28 mouse cellular contexts compared by ENCODE assay signal in the genomic region with DNA sequence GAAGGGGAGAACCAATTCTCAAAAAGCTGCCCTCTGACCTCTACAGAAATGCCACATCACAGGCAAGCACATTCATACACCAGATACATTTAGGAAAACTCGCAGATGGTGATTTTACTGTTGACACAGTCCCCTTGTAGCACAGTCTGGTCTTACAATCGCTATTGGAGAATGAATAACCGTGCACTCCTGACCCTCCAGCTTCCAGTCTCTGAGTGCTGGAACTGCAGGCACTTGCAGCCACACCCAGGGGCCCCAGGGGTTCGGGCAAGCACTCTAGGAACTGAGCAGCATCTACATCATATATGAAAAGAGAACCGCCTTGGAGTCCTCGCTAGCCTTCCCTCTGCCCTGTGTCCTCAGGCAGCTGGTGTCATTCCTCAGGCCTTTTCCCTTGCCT. TPM values are rescaled to one million over a fixed set of nuclear protein-coding genes. Genes with fewer than 3 reads are reported as not detected.
DNase-seq lines count a peak whose midpoint lies in the region; ATAC-seq and TF ChIP-seq lines count a peak whose summit lies in the region.
"Had no signal": no experiment of that assay in that cellular context is flagged by ENCODE, and none has a peak within 500 bp of the region (broad histone marks: within the 10 kb centered on the region; RNA-seq: fewer than 3 reads in every experiment).

No protein-coding gene starts in this region.

- no peaks in the 10 kb centered on the region for H3K27me3 ChIP-seq in intestine, embryonic 15.5 days (replicated peaks)
- no peaks in the 10 kb centered on the region for H3K27me3 ChIP-seq in stomach, embryonic 14.5 days (ENCODE audit: control insufficient read depth, insufficient read depth, low read length)
- no peaks in the 10 kb centered on the region for H3K27me3 ChIP-seq in stomach, postnatal 0 days (ENCODE audit: control insufficient read depth, insufficient read depth, low read length)
- no peaks in the 10 kb centered on the region for H3K27me3 ChIP-seq in hindbrain, embryonic 16.5 days (replicated peaks; ENCODE audit: control insufficient read depth, insufficient read depth, low read length)
- H3K27me3 ChIP-seq: embryonic facial prominence, embryonic 12.5 days; embryonic facial prominence, embryonic 15.5 days; heart, embryonic 12.5 days; heart, embryonic 15.5 days; hindbrain, embryonic 13.5 days had no signal

- H3K9ac ChIP-seq in intestine, embryonic 15.5 days = no peak overlapping the region
- H3K9ac ChIP-seq in stomach, embryonic 14.5 days (replicated peaks; ENCODE audit: low read depth, low read length) = no peak overlapping the region
- H3K9ac ChIP-seq in stomach, postnatal 0 days (ENCODE audit: low read length) = no peak overlapping the region
- no peak overlapping the region for H3K9ac ChIP-seq in hindbrain, embryonic 16.5 days (ENCODE audit: low read depth, low read length)
- H3K9ac ChIP-seq: embryonic facial prominence, embryonic 12.5 days; embryonic facial prominence, embryonic 15.5 days; forebrain, postnatal 0 days; heart, embryonic 12.5 days; heart, embryonic 15.5 days; hindbrain, embryonic 13.5 days had no signal

- H3K27ac ChIP-seq in intestine, embryonic 15.5 days = no peak overlapping the region
- no peak overlapping the region for H3K27ac ChIP-seq in stomach, embryonic 14.5 days (ENCODE audit: low read length)
- H3K27ac ChIP-seq in stomach, postnatal 0 days (replicated peaks) = no peak overlapping the region
- H3K27ac ChIP-seq in hindbrain, embryonic 16.5 days (ENCODE audit: low read depth, low read length) = no peak overlapping the region
- H3K27ac ChIP-seq: embryonic facial prominence, embryonic 12.5 days; embryonic facial prominence, embryonic 15.5 days; heart, embryonic 15.5 days; hindbrain, embryonic 10.5 days; hindbrain, embryonic 13.5 days; hindbrain, postnatal 0 days had no signal

- ATAC-seq in intestine, embryonic 15.5 days = peak; percentile 86
- peak; percentile 81 for ATAC-seq in stomach, embryonic 14.5 days (ENCODE audit: insufficient number of reproducible peaks, insufficient read depth, low FRiP score, low read depth)
- ATAC-seq in stomach, postnatal 0 days (ENCODE audit: low FRiP score, low TSS enrichment) = no peak
- no peak for ATAC-seq in hindbrain, embryonic 16.5 days
- ATAC-seq: forebrain, embryonic 14.5 days; forebrain, postnatal 0 days; hindbrain, postnatal 0 days had no signal

- DNase-seq in stomach, postnatal 0 days (ENCODE audit: low spot score) = peak; percentile 23
- no peak for DNase-seq in Muller cell, postnatal 12 days (ENCODE audit: inconsistent ontology term)
- DNase-seq in frontal cortex, adult 2 months (ENCODE audit: extremely low spot score in 1 of 2, low spot score in 1 of 2) = no peak
- DNase-seq: adrenal gland, adult 2 months; adrenal gland, postnatal 14 days; B cell, adult 2 months; cerebellum, adult 11 months; cerebellum, adult 2 months; cerebellum, adult 9-11 months; cerebellum, postnatal 25 days; forebrain, postnatal 0 days; gastrocnemius, postnatal 25 days; heart, adult 18-20 months; heart, postnatal 10 days; heart, postnatal 36 days had no signal

- H3K9me3 ChIP-seq in intestine, embryonic 15.5 days = no peaks in the 10 kb centered on the region
- no peaks in the 10 kb centered on the region for H3K9me3 ChIP-seq in stomach, embryonic 14.5 days (ENCODE audit: control insufficient read depth, low read depth, low read length)
- H3K9me3 ChIP-seq in stomach, postnatal 0 days (ENCODE audit: control insufficient read depth, low read length) = no peaks in the 10 kb centered on the region
- H3K9me3 ChIP-seq in hindbrain, embryonic 16.5 days (ENCODE audit: control insufficient read depth, low read length) = no peaks in the 10 kb centered on the region
- H3K9me3 ChIP-seq: embryonic facial prominence, embryonic 12.5 days; embryonic facial prominence, embryonic 15.5 days; heart, embryonic 12.5 days; heart, embryonic 15.5 days; hindbrain, embryonic 10.5 days; hindbrain, embryonic 13.5 days had no signal

- no peaks in the 10 kb centered on the region for H3K36me3 ChIP-seq in intestine, embryonic 15.5 days
- H3K36me3 ChIP-seq in stomach, embryonic 14.5 days (ENCODE audit: control insufficient read depth, insufficient read depth, low read length) = no peaks in the 10 kb centered on the region
- H3K36me3 ChIP-seq in stomach, postnatal 0 days (ENCODE audit: control insufficient read depth, insufficient read depth, low read length) = no peaks in the 10 kb centered on the region
- H3K36me3 ChIP-seq in hindbrain, embryonic 16.5 days (ENCODE audit: control insufficient read depth, insufficient read depth, low read length) = no peaks in the 10 kb centered on the region
- H3K36me3 ChIP-seq: embryonic facial prominence, embryonic 12.5 days; embryonic facial prominence, embryonic 15.5 days; G1E; heart, embryonic 12.5 days; heart, embryonic 15.5 days; hindbrain, embryonic 10.5 days; hindbrain, embryonic 13.5 days had no signal

- TF ChIP-seq EP300 in stomach, postnatal 0 days (optimal IDR thresholded peaks at IDR 0.05) = no peak

- 29% methylated on average over 6 of the region's 6 CpGs for WGBS in intestine, embryonic 15.5 days
- WGBS in stomach, embryonic 14.5 days = 41% methylated on average over 6 of the region's 6 CpGs
- 39% methylated on average over 6 of the region's 6 CpGs for WGBS in stomach, postnatal 0 days
- 79% methylated on average over 6 of the region's 6 CpGs for WGBS in hindbrain, embryonic 16.5 days

- no peak overlapping the region for H3K4me3 ChIP-seq in intestine, embryonic 15.5 days (replicated peaks)
- no peak overlapping the region for H3K4me3 ChIP-seq in stomach, embryonic 14.5 days (ENCODE audit: low read depth, low read length)
- no peak overlapping the region for H3K4me3 ChIP-seq in stomach, postnatal 0 days (ENCODE audit: low read depth, low read length)
- H3K4me3 ChIP-seq in hindbrain, embryonic 16.5 days (ENCODE audit: low read length) = no peak overlapping the region
- H3K4me3 ChIP-seq: embryonic facial prominence, embryonic 12.5 days; embryonic facial prominence, embryonic 15.5 days; heart, embryonic 12.5 days; heart, embryonic 15.5 days; hindbrain, embryonic 10.5 days; hindbrain, embryonic 13.5 days had no signal

- H3K4me2 ChIP-seq in intestine, embryonic 15.5 days (replicated peaks) = no peak overlapping the region
- H3K4me2 ChIP-seq in stomach, embryonic 14.5 days (replicated peaks; ENCODE audit: low read depth, low read length) = no peak overlapping the region
- no peak overlapping the region for H3K4me2 ChIP-seq in stomach, postnatal 0 days (replicated peaks; ENCODE audit: low read depth)
- no peak overlapping the region for H3K4me2 ChIP-seq in hindbrain, embryonic 16.5 days (ENCODE audit: low read length)
- H3K4me2 ChIP-seq: embryonic facial prominence, embryonic 12.5 days; embryonic facial prominence, embryonic 15.5 days; heart, embryonic 12.5 days; heart, embryonic 15.5 days; hindbrain, embryonic 13.5 days had no signal

- H3K4me1 ChIP-seq in intestine, embryonic 15.5 days (replicated peaks) = no peaks in the 10 kb centered on the region
- H3K4me1 ChIP-seq in stomach, embryonic 14.5 days (ENCODE audit: control insufficient read depth, insufficient read depth, low read length) = no peaks in the 10 kb centered on the region
- no peaks in the 10 kb centered on the region for H3K4me1 ChIP-seq in stomach, postnatal 0 days (replicated peaks; ENCODE audit: control insufficient read depth, insufficient read depth)
- H3K4me1 ChIP-seq in hindbrain, embryonic 16.5 days (ENCODE audit: control insufficient read depth, insufficient read depth, low read depth, low read length) = no peaks in the 10 kb centered on the region
- H3K4me1 ChIP-seq: embryonic facial prominence, embryonic 12.5 days; embryonic facial prominence, embryonic 15.5 days; heart, embryonic 12.5 days; heart, embryonic 15.5 days; hindbrain, embryonic 13.5 days had no signal

- TF ChIP-seq CTCF in stomach, postnatal 0 days (IDR thresholded peaks at IDR 0.05; ENCODE audit: low read depth) = no peak

RNA-seq across cellular contexts. Expression of a gene that starts 38.1 kb away (rescaled TPM):
- polyA plus RNA-seq in intestine, embryonic 15.5 days (2015; fragmentation: Nextera tagmentation; extraction: Ambion mirVana) = 165 and 181 TPM in 2 replicates
- polyA plus RNA-seq in stomach, embryonic 14.5 days (2014; fragmentation: Nextera tagmentation; extraction: Ambion mirVana) = 143 and 152 TPM in 2 replicates
- polyA plus RNA-seq in stomach, postnatal 0 days (2015; fragmentation: Nextera tagmentation; extraction: Ambion mirVana) = 87.5 and 89.3 TPM in 2 replicates
- polyA plus RNA-seq in frontal cortex, adult 2 months (2012; rRNA removed) = 96.3 and 97.9 TPM in 2 replicates
- polyA plus RNA-seq in hindbrain, embryonic 16.5 days (2015; fragmentation: Nextera tagmentation; extraction: Ambion mirVana) = 105 and 119 TPM in 2 replicates

RNA-seq across cellular contexts. Expression of a gene that starts 50.8 kb away (rescaled TPM):
- 0.21 TPM in 1 of 2 replicates, not detected in the other for polyA plus RNA-seq in intestine, embryonic 15.5 days (2015; fragmentation: Nextera tagmentation; extraction: Ambion mirVana)
- not detected in 2 replicates for polyA plus RNA-seq in stomach, embryonic 14.5 days (2014; fragmentation: Nextera tagmentation; extraction: Ambion mirVana)
- polyA plus RNA-seq in stomach, postnatal 0 days (2015; fragmentation: Nextera tagmentation; extraction: Ambion mirVana) = 0.08 TPM in 1 of 2 replicates, not detected in the other
- polyA plus RNA-seq in frontal cortex, adult 2 months (2012; rRNA removed) = 0.10 and 0.11 TPM in 2 replicates
- polyA plus RNA-seq in hindbrain, embryonic 16.5 days (2015; fragmentation: Nextera tagmentation; extraction: Ambion mirVana) = 0.05 TPM in 2 replicates
- polyA plus RNA-seq: embryonic facial prominence, embryonic 12.5 days; forebrain, embryonic 11.5 days; forebrain, embryonic 14.5 days; hindbrain, embryonic 10.5 days had no signal

RNA-seq across cellular contexts. Expression of a gene that starts 52.7 kb away (rescaled TPM):
- polyA plus RNA-seq in intestine, embryonic 15.5 days (2015; fragmentation: Nextera tagmentation; extraction: Ambion mirVana) = 1.2 and 1.3 TPM in 2 replicates
- polyA plus RNA-seq in stomach, embryonic 14.5 days (2014; fragmentation: Nextera tagmentation; extraction: Ambion mirVana) = 1.5 and 2.0 TPM in 2 replicates
- 0.45 and 0.56 TPM in 2 replicates for polyA plus RNA-seq in stomach, postnatal 0 days (2015; fragmentation: Nextera tagmentation; extraction: Ambion mirVana)
- 5.8 and 6.0 TPM in 2 replicates for polyA plus RNA-seq in frontal cortex, adult 2 months (2012; rRNA removed)
- polyA plus RNA-seq in hindbrain, embryonic 16.5 days (2015; fragmentation: Nextera tagmentation; extraction: Ambion mirVana) = 7.8 and 8.0 TPM in 2 replicates

Comparison
In these comparisons a context has a peak if more than half of its experiments do, and no peak if none do; other contexts are left out.
1. ATAC-seq: peak in intestine, embryonic 15.5 days (single experiment) and stomach, embryonic 14.5 days (single experiment); none in stomach, postnatal 0 days (single experiment) and hindbrain, embryonic 16.5 days (single experiment).